Mouse (Mus musculus) frontal cortex, adult 2 months (tissue): Measurements from ENCODE around the gene Clec2i. TPM values are rescaled to one million over a fixed set of nuclear protein-coding genes. Genes with fewer than 3 reads are reported as not detected.

Experiments used
- DNase-seq, 2 experiments: peaks; one replicate each; pipeline ENCODE4 v3.0.0; 2022; ENCODE audit warnings: low spot score in 1 of 2; ENCODE audit errors: extremely low spot score in 1 of 2
- polyA plus RNA-seq: library from polyadenylated mRNA; depleted of rRNA; stranded (reverse); fragments of >200 nt; gene quantifications from 2 replicates; pipeline ENCODE4 v1.2.3, GENCODE M21; 2012; rRNA removed

Gene Clec2i
- polyA plus RNA-seq, 1 experiment, result 0.12 TPM

GRCm38 (mm10) chr6:128945564-128945963 lies 58.2 kb downstream of the Clec2i start:
- no peak for DNase-seq

Other genes starting within 250 kb of the Clec2i start
- gene Clec2h, start 225.2 kb upstream of the Clec2i start, polyA plus RNA-seq, result 0.06 TPM in 1 of 2 replicates, not detected in the other
- gene Klrb1, start 164.5 kb upstream of the Clec2i start, polyA plus RNA-seq, result 0.15 TPM in 1 of 2 replicates, not detected in the other
- 0.08 TPM in 1 of 2 replicates, not detected in the other for gene Klrb1c, start 98.4 kb upstream of the Clec2i start, polyA plus RNA-seq
- not detected in 2 replicates for gene Gm44511, start 61.3 kb upstream of the Clec2i start, polyA plus RNA-seq
- not detected in 2 replicates for gene Klrb1b, start 61.3 kb upstream of the Clec2i start, polyA plus RNA-seq
- 2.0 and 2.3 TPM in 2 replicates for gene BC035044, start 3.5 kb downstream of the Clec2i start, polyA plus RNA-seq
- 0.17 and 0.66 TPM in 2 replicates for gene Clec2g, start 46.8 kb downstream of the Clec2i start, polyA plus RNA-seq
- 0.04 TPM in 1 of 2 replicates, not detected in the other for gene Klrb1f, start 158.3 kb downstream of the Clec2i start, polyA plus RNA-seq
- gene Clec2e, start 213.3 kb downstream of the Clec2i start, polyA plus RNA-seq, result 0.06 and 0.08 TPM in 2 replicates